Comparison of ENCODE assay signal across 8 mouse cellular contexts in the genomic region with DNA sequence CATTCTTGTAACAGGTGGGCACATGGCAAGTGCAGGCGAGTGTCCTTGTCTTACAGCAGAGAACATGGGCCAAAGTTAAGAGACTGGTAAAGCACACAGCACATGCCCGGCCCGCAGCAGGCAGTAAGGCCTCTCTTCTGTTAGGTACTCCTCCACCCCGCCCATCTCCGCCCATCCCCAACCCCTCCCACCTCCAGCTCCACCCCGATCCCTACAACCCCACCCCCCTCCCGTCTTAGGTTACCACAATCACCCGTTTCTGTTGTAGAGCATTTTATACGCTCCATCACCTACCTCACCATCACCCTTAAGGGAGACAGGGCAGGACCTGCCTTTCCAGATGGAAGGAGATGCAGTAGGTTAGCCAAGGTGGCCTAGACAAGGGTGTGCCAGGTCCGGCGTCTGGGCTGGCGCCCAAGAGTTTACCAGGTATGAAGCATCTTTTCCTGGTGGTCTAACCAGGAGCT. TPM values are rescaled to one million over a fixed set of nuclear protein-coding genes. Genes with fewer than 3 reads are reported as not detected.
DNase-seq lines count a peak whose midpoint lies in the region; ATAC-seq and TF ChIP-seq lines count a peak whose summit lies in the region.

Gene Opn1sw, minus strand, starts transcription at position 417 of the 467 bp plus-strand sequence.

- peaks cover 8 to 12% of the 10 kb centered on the region in 2 experiments for H3K4me1 ChIP-seq in heart, embryonic 14.5 days (ENCODE audit: control insufficient read depth in 2 of 2, insufficient read depth in 2 of 2, low read length in 2 of 2)
- peaks cover 0 to 6% of the 10 kb centered on the region in 2 experiments; a peak in 2 of 4 replicates for H3K4me1 ChIP-seq in ES-E14 (ENCODE audit: control insufficient read depth in 2 of 2, insufficient read depth in 2 of 2, low read length in 2 of 2, poor library complexity in 1 of 2)

- no peaks in the 10 kb centered on the region for H3K27me3 ChIP-seq in heart, embryonic 14.5 days (ENCODE audit: control insufficient read depth, insufficient read depth, low read length)

- peak within 1 kb of the TSS; percentile 47 for H3K9ac ChIP-seq in heart, embryonic 14.5 days (ENCODE audit: low read length)
- 0 out of 2 replicates have a peak within 1 kb of the TSS, but pooled peaks have one; percentile 15 for H3K9ac ChIP-seq in ES-E14 (ENCODE audit: insufficient read depth, low read depth, low read length, poor library complexity, severe bottlenecking)

- 3% methylated on average over 12 of the region's 12 CpGs for WGBS in heart, embryonic 14.5 days

- peak; percentile 64 for ATAC-seq in heart, embryonic 14.5 days (ENCODE audit: insufficient number of reproducible peaks, insufficient read depth, low FRiP score, low read depth)
- ATAC-seq in erythroblast, adult 5-6 weeks (replicated peaks; ENCODE audit: low FRiP score, poor library complexity, severe bottlenecking) = peak; percentile 78
- no peak for ATAC-seq in monocyte, adult 5-6 weeks (replicated peaks; ENCODE audit: insufficient number of reproducible peaks, low FRiP score, low TSS enrichment, poor library complexity, severe bottlenecking)

- peak within 1 kb of the TSS; percentile 36 to 55; a peak in 2 of 4 replicates for H3K27ac ChIP-seq in heart, embryonic 14.5 days (replicated peaks in 1 of 2; ENCODE audit: control insufficient read depth in 1 of 2, insufficient read depth in 1 of 2, low read depth in 2 of 2, low read length in 2 of 2)
- no peak within 1 kb of the TSS for H3K27ac ChIP-seq in ES-E14 (ENCODE audit: insufficient read depth, low read depth, low read length, poor library complexity, severe bottlenecking)

- H3K36me3 ChIP-seq in heart, embryonic 14.5 days (ENCODE audit: control insufficient read depth, insufficient read depth, low read length) = no peaks in the 10 kb centered on the region
- no peaks in the 10 kb centered on the region for H3K36me3 ChIP-seq in ES-E14 (ENCODE audit: control insufficient read depth, insufficient read depth, low read length, poor library complexity, severe bottlenecking)

- DNase-seq in heart, postnatal 4 days = no peak
- no peak for DNase-seq in ES-E14 (ENCODE audit: low read depth, low spot score)
- peak; percentile 7 for DNase-seq in kidney, adult 9 months
- peak; percentile 16 for DNase-seq in lung, postnatal 36 days
- DNase-seq in thymus, postnatal 25 days = no peak

- in situ Hi-C loops in ES-E14 (cut with MboI; ENCODE audit: low sequenced_read_pairs in 2 of 2, unreplicated experiment in 2 of 2) = no loop called here

- H3K4me3 ChIP-seq in heart, embryonic 14.5 days (ENCODE audit: control insufficient read depth in 1 of 2, insufficient read depth in 1 of 2, low read depth in 1 of 2, low read length in 2 of 2) = peak within 1 kb of the TSS; percentile 39 to 52
- H3K4me3 ChIP-seq in ES-E14 (ENCODE audit: insufficient read depth in 1 of 2, low read depth in 1 of 2, low read length in 2 of 2, poor library complexity in 1 of 2, severe bottlenecking in 1 of 2) = peak within 1 kb of the TSS; percentile 33 to 60; a peak in 3 of 4 replicates

- no peaks in the 10 kb centered on the region for H3K9me3 ChIP-seq in heart, embryonic 14.5 days (ENCODE audit: control insufficient read depth, low read length)
- no peaks in the 10 kb centered on the region for H3K9me3 ChIP-seq in ES-E14 (ENCODE audit: control insufficient read depth, insufficient read depth, low read depth, low read length)

- peak within 1 kb of the TSS; percentile 63 for H3K4me2 ChIP-seq in heart, embryonic 14.5 days (ENCODE audit: low read length)

TF ChIP-seq in ES-E14, 5 proteins besides CTCF, POLR2A, EP300 and RAD21:
- no peak for TF ChIP-seq ZC3H11A (IDR thresholded peaks at IDR 0.05; ENCODE audit: borderline replicate concordance, low read depth, low read length)
- TF ChIP-seq CHD2 (IDR thresholded peaks at IDR 0.05; ENCODE audit: low read depth, low read length) = no peak
- no peak for TF ChIP-seq ZNF384 (IDR thresholded peaks at IDR 0.05; ENCODE audit: low read depth, low read length)
- no peak for TF ChIP-seq HCFC1 (IDR thresholded peaks at IDR 0.05; ENCODE audit: borderline replicate concordance, insufficient read depth, low read length)
- no peak for TF ChIP-seq MAFK (IDR thresholded peaks at IDR 0.05; ENCODE audit: insufficient read depth, low read depth, low read length)
TF ChIP-seq in ES-E14: peak in this region for 0.

RNA-seq across cellular contexts. Expression of gene Opn1sw, which starts in this region (rescaled TPM):
- polyA plus RNA-seq in heart, embryonic 14.5 days (2014; fragmentation: Nextera tagmentation; extraction: Ambion mirVana) = 0.46 and 1.1 TPM in 2 replicates
- not detected for total RNA-seq in heart, postnatal 4 days (2021)
- total RNA-seq in ES-E14 (2012; rRNA removed) = 0.11 and 0.13 TPM in 2 replicates
- total RNA-seq in erythroblast, adult 5-6 weeks (2015; ENCODE audit: low replicate concordance) = not detected in 2 replicates
- not detected in 2 replicates for total RNA-seq in erythroblast, adult 5-6 weeks (2017; ENCODE audit: low replicate concordance)
- total RNA-seq in monocyte, adult 5-6 weeks (2017) = not detected in 3 replicates

Comparison
In these comparisons a context has a peak if more than half of its experiments do, and no peak if none do; other contexts are left out.
1. Peak in ATAC-seq in erythroblast, adult 5-6 weeks; RNA of the gene not detected or under 1 TPM.
2. DNase-seq: peak in kidney, adult 9 months (single experiment) and lung, postnatal 36 days (single experiment); none in heart, postnatal 4 days (single experiment), ES-E14 (single experiment) and thymus, postnatal 25 days (single experiment).